Mouse (Mus musculus) cerebellum, postnatal 14 days (tissue): ENCODE measurements at regions not wholly inside any gene's neighbourhood (a gene's known extent, or its start where the extent isn't known, plus 50 kb on each side); places are given as distances from the start of the nearest gene placed in this dataset.

Source experiments
- DNase-seq, 2 experiments: peaks; one replicate each; pipeline ENCODE4 v3.0.0; 2021; ENCODE audit warnings: mixed read lengths in 2 of 2

- DNase-seq = no peak
Observed at GRCm38 (mm10) chr15:60101485-60102280, 85.3 kb upstream of the 4933412E24Rik start.

DNA sequence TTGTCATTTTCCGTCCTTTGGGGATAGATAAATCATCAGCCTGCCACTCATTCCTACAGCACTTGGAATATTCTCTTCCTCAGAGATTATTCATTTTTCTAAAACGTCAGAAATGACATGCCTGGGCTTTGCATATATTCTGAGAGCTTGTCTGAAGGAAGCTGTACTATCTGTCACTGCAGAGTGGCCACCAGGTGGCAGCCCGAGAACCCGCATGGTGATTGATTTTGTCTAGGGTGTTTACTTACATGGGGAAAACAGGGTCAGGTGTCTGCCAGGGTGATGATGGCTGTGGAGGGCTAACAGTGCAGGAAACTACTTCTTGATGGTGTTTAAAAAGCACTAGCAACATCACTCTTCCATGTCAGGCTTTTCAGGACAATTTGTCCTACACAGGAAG, 80.7 kb upstream of the 4933412E24Rik start:
- peak; percentile 87 to 89 for DNase-seq

- DNase-seq = no peak
Observed at GRCm38 (mm10) chr15:60096131-60096530, 79.7 kb upstream of the 4933412E24Rik start.

DNA sequence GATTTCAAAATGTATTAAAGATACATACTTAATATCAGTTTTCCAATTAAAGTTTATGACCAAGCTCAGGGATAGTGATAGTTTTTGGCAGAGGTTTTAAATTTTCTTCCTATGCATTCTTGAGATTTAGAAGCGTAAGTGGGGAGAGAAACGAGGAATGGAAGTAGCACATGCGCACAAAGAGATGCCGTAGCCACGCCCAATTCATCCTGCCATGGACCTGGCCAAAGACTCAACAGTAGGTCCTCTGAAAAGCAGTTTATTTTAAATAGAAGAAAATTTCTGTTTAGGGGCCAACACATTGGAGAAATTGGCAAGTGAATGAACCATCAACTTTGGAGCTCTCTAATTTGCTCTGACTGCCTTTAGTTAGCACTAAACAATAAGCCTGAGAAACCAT, 73.5 kb upstream of the 4933412E24Rik start:
- DNase-seq = no peak

DNA sequence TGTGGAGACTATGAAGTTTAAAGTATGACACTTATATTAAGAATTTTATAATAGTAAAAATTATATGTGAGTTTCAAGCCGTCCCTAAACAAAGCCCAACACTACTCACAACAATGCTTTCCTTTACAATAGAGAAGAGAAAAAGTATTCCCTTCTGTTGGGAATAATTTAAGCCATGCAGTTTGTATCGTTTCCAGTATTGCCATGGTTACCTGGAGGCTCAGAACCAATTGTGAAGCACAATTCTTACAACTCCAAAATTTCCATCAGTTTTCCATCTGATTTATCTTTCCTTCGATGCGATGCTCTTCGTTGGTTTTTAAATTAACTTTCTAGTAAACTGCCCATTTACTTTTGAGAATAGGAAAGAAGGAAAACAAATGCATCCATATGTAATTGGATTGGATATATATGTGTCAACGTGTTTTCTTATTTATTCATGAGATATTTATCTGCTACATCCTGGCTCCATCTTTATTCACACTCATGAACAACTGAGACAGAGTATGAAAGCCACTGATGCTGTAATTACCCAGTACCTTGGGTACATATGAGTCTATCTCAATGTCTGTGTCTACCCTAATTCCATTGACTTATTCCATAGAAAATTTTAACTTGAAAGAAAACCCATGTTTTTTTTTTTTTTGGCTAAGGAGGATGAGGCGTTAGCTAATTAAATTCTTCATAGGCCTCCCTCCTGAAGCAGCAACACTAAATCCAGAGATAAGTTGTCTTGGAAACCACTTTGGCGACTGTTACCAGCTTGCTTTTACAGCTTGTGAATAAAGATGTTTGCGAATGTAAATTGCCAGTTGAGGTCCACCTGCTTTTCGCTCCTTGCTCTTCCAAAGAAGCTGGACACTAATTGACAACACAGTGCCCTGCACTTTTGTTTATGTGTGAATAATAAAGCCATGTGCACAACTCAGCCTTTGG, 72.8 kb upstream of the 4933412E24Rik start:
- no peak for DNase-seq
